Mouse (Mus musculus) cerebellum, adult 11 months (tissue): ENCODE measurements around the gene Cpt2.

ENCODE experiments used
- DNase-seq: peaks from one replicate; pipeline ENCODE4 v3.0.0; 2022

Cpt2 gene

DNA sequence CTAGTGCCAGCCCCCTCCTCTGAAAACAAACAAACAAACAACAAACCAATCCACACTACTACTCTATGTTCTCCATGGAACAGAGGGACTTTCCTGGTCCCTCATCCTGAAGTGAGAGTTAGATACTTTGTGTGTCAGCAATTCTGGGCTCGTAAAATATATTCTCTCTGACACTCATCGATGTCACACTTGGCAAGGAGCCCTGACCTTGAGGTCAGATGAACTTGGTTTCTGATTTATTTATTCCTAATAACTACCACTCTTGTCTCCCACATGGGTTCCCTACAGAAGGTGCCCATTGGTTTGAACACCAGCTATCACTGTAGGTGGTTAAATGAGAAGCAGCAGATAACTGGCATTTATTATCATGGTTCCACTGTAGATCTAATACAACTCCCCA is 3.1 kb downstream of the Cpt2 start:
- no peak for DNase-seq

DNA sequence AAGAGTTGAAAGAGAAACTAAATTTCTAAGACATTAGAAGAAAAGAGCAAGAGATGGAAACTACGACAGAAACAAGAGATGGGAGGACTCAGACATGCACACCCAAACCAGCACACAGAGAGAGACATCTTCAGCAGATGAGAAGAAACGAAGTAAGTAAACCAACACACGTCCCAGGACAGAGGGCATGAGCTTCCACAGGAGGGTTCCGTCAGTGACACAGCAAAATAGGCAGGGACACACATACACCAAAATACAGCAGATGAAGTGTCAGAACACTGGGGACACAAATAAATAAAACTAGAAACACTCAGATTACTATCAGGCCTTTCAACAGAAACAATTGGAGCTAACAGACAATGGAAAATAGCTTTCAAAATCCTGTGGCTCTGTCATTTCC is 13.4 kb downstream of the Cpt2 start:
- DNase-seq, result no peak

DNA sequence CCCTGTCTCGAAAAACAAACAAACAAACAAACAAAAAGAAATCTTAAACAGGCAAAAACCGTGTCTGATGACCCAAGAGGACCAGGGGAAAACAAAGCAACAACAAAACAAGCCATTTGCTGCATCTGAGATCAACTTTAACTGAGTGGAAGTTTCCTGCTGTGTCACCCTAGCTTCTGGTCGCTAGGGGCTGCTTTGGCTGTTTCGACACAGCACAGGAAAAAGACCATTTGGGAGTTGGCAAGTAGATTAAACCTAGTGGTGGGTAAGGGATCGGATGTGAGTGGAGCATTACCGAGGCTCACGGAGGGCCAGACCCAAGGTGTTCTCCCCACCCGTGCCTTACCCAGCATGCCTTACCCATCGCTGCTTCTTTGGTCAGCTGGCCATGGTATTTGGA is 16.8 kb downstream of the Cpt2 start:
- no peak for DNase-seq

DNA sequence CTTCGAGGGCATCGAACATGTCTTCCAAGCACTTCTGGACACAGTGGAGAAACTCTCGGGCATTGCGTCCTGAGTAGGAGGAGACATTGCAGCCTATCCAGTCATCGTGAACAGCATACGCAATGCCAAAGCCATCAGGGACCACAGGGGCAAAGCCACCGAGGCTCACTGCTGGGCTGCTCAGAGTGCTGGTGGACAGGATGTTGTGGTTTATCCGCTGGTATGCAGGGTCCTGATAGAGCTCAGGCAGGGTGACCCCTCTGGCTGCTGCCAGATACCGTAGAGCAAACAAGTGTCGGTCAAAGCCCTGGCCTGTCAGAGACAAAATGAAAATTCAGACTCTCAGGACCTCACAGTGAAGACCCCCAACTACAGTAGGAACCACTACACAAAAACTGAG is 19.2 kb downstream of the Cpt2 start:
- no peak for DNase-seq

DNA sequence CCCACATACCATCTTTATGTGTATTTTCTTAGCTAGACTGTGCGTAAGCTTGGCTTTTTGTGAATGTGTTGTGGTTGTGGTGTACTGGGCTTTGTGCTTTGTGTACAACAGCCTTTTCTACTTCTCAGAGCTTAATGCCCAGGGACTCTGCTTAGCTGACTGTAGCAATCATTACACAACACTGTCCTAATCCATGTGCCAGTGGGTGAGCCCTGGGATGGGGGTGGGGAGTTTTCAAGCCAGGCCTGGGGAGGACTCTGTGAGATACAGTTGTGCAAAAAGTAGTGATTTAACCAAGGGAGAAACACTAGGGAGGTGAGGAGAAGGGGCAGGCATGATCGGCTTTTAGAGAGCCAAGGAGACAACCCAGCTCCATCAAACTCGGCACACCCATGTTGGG is 23.2 kb downstream of the Cpt2 start:
- DNase-seq, result no peak

- no peak for DNase-seq
These were observed 24.0 kb downstream of the Cpt2 start for GRCm38 (mm10) chr4:107899211-107899927.

- DNase-seq, result no peak
These were observed 30.7 kb downstream of the Cpt2 start for GRCm38 (mm10) chr4:107892663-107893062.

- peak; percentile 92 for DNase-seq
These were observed 33.5 kb downstream of the Cpt2 start, which contains the start of gene 0610037L13Rik for GRCm38 (mm10) chr4:107889731-107890432. Gene 0610037L13Rik (plus strand): TSS chr4:107889813.

DNA sequence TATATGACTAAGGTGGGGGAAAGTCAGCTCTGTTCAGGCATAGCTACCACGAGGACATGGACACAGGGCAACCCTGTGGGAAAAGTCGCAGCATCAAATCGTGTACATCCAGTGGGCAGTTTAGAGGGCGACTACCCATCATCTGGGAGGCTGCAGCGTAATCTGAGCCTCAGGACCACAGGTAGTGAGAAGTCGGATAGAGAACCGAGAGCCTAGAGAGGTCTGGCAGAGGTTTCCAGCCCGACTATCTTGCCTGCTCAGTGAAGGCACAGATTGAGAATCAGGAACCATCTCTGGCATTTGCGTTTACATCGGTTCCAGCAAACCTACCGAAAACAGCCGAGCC is 34.1 kb downstream of the Cpt2 start:
- no peak for DNase-seq

- no peak for DNase-seq
These were observed 37.0 kb downstream of the Cpt2 start for GRCm38 (mm10) chr4:107886371-107886770.

GRCm38 (mm10) chr4:107881631-107882030 is 41.8 kb downstream of the Cpt2 start:
- DNase-seq, result no peak

DNA sequence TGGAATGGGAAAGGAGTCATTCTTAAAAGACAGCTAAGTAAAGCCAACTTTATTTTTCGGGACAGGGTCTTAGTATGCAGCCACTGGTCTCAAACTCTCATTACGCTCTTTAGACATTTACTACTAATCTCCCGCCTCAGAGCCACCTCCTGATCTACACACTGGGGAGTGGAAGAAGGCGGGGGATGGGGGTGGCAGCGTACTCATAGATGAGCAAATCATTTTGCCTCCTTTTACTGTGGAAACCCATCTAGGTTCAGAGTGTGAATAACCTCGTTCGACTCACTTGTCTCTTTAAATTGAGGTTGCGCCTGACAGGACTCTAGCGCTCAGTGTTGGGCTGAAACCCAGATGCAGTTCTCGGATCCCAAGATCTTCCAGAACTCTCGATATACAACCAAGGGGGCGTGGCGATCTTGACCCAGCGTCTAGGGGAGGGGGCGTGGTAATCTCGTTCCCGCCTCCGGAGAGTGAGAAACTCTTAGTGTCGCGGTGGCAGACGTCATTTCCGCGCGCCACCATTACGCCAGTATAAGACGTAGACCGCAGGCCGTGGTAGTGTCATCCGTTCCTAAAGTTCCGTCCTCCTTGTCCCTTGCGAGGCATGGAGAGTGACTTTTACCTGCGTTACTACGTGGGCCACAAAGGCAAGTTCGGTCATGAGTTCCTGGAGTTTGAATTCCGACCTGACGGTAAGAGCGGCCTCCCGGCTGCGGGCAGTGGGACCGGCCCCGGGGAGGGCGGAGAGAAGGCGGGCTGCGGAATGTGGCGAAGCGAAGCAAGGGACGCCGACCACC is 44.0 kb downstream of the Cpt2 start, which contains the start of gene Magoh:
Gene Magoh, plus strand, starts transcription at position 502 of the 797 bp plus-strand sequence.
- DNase-seq, result peak; percentile 92

DNA sequence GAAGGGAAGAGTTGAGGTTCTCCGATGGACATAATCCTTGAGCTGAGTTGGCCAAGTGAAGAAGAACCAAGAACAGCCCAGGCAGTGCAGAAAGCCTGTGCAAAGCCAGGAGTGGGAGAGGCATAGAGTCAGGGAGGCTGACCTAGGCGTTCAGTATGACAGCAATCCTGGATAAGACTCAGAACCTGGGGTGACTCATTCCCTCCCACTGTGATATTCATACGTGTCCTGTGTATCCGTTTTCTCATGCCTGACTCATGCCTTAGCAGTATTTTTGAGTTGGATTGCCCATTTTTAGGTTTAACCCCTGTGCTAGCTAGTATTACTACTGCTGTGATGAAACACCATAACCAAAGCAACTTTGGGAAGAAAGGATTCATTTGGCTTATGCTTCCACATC is 58.5 kb downstream of the Cpt2 start:
- DNase-seq, result no peak

DNA sequence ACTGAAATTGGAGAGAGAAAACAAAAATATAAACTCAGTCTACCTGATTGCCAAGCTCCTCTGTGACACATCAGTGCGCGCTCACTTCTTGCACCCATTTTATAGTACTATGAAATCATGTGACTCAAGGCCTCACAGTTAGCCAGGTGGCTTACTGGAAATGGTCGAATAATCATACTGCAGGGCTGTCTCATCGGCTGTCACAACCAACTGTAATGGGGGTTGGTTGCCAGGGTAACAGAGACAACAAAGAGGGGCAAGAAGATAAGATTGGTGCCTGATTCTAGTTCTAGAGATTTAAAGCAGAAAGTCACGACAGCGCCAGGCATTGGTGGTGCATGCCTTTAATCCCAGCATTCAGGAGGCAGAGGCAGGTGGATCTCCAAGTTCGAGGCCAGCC is 64.4 kb downstream of the Cpt2 start:
- DNase-seq, result no peak

DNA sequence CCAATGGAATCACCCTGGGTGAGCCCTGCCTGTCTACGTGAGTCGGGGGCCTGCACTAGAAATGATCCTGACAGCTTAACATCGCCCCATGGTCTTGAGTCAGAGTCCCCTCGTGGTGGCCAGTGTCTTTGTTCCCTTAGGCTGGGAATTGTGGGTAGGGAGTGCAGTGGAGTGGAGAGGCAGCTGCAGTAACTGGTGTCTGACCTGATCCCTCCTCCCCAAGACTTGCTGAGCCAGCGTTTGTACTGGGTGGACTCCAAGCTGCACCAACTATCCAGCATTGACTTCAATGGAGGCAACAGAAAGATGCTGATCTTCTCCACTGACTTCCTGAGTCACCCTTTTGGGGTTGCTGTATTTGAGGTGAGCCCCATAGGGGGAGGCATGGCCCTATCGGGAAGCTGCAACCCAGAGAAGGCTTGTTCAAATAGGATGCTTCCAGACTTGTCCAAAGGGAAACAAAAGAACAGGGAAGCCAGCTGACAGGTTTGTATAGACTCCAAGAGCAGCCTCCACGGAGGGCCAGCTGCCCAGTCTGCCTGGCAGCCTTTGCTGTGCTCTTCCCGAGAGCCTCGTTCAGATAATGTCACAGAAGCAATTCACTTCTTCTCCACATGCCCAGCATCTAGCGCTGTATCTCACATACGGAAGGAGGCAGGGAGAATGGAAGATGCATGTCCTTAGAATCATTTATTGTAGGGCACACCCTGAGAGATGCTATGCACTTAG is 66.3 kb downstream of the Cpt2 start:
- peak; percentile 35 for DNase-seq
